Mouse (Mus musculus): ENCODE data around the gene Olfr385.
"Not testable (repeated sequence)": the region's sequence is repeated elsewhere in the genome, so short reads cannot be mapped to it uniquely, and the experiment has no call there.

The Olfr385 gene

GRCm38 (mm10) chr11:73592908-73593307, at the start of gene Olfr385:
TSS of gene Olfr385 (minus strand) at chr11:73593008.
- DNase-seq (ENCODE audit: low spot score in 2 of 2), result no peak

GRCm38 (mm10) chr11:73598294-73598693, 5.5 kb upstream of the Olfr385 start, which contains the start of gene Olfr384:
TSS of gene Olfr384 (plus strand) at chr11:73598594.
- DNase-seq (ENCODE audit: low spot score in 2 of 2), result no peak

- not testable (repeated sequence) for DNase-seq (ENCODE audit: low spot score in 2 of 2)
Measured at GRCm38 (mm10) chr11:73583188-73583587, 9.6 kb downstream of the Olfr385 start.

DNA sequence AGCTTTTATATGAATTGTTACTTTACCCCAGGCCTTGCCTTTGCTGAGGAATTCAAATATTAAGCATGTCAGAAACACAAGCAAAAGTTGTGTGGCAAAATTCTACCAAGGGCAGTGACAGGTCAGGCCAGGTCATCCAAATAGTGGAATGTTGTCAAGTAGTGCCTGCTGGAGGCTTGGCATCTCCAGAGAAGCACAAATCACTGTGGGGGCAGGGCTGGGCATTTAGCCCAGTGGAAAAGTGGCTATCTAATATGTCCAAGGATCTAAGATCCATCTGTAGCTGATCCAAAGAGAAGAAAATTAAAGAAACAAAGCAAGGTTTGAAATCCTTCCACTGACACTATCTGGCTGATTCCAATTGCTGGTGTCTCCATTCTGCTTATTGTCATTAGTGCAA, 12.9 kb downstream of the Olfr385 start:
- DNase-seq (ENCODE audit: low spot score in 2 of 2), result no peak

All from right cerebral cortex, postnatal 36 days (tissue).